Mouse (Mus musculus) myocyte (in vitro differentiated cells): ENCODE data around the gene C1s1.

Experiments
- CEBPB ChIP-seq: IDR thresholded peaks from 2 replicates; pipeline ENCODE4 v1.6.1; 2011; ENCODE audit warnings: mild to moderate bottlenecking, moderate library complexity; ENCODE audit not compliant: poor library complexity, insufficient read depth, severe bottlenecking
- E2F4 ChIP-seq: IDR thresholded peaks from one replicate; pipeline ENCODE4 v1.6.1; 2011; ENCODE audit warnings: mild to moderate bottlenecking, control low read depth, moderate library complexity; ENCODE audit not compliant: insufficient read depth
- MAX ChIP-seq: IDR thresholded peaks from one replicate; pipeline ENCODE4 v1.6.1; 2011; ENCODE audit warnings: low read depth, mild to moderate bottlenecking, control low read depth
- MYOD1 ChIP-seq, 3 experiments: IDR thresholded peaks; one replicate each; pipeline ENCODE4 v1.6.1; 2011; ENCODE audit warnings: control low read depth in 2 of 3, low read depth in 2 of 3, mild to moderate bottlenecking in 2 of 3, moderate library complexity in 1 of 3; ENCODE audit not compliant: insufficient read length in 2 of 3, control insufficient read depth in 1 of 3
- MYOG ChIP-seq, 3 experiments: IDR thresholded peaks; one replicate each; pipeline ENCODE4 v1.6.1; 2011; ENCODE audit warnings: control low read depth in 2 of 3, low read depth in 2 of 3, mild to moderate bottlenecking in 2 of 3; ENCODE audit not compliant: insufficient read length in 2 of 3, control insufficient read depth in 1 of 3, insufficient read depth in 1 of 3
- POLR2A ChIP-seq: IDR thresholded peaks from one replicate; pipeline ENCODE4 v1.6.1; 2011; ENCODE audit warnings: low read depth, mild to moderate bottlenecking, control low read depth, moderate library complexity; ENCODE audit not compliant: insufficient read length
- POLR2AphosphoS2 ChIP-seq: IDR thresholded peaks from one replicate; pipeline ENCODE4 v1.6.1; 2011; ENCODE audit warnings: low read depth, control low read depth; ENCODE audit not compliant: insufficient read length
- SRF ChIP-seq: IDR thresholded peaks from one replicate; pipeline ENCODE4 v1.6.1; 2011; ENCODE audit warnings: low read depth; ENCODE audit not compliant: control insufficient read depth, insufficient read length
- TCF12 ChIP-seq: IDR thresholded peaks from one replicate; pipeline ENCODE4 v1.6.1; 2011; ENCODE audit warnings: mild to moderate bottlenecking, control low read depth; ENCODE audit not compliant: poor library complexity, insufficient read depth, severe bottlenecking
- USF1 ChIP-seq: IDR thresholded peaks from one replicate; pipeline ENCODE4 v1.6.1; 2011; ENCODE audit warnings: low read depth, mild to moderate bottlenecking, control low read depth, moderate library complexity

- TF ChIP-seq USF1 (no peak), POLR2A (no peak), CEBPB (no peak), POLR2AphosphoS2 (no peak), MYOG (IDR thresholded peaks at IDR 0.05; ENCODE audit: control insufficient read depth in 1 of 3, insufficient read depth in 1 of 3, insufficient read length in 2 of 3, low read depth in 2 of 3) (no peak), TCF12 (no peak), MYOD1 (IDR thresholded peaks at IDR 0.05; ENCODE audit: control insufficient read depth in 1 of 3, insufficient read length in 2 of 3, low read depth in 2 of 3) (no peak), SRF (no peak), E2F4 (no peak), MAX (no peak)
Observed at GRCm38 (mm10) chr6:124531077-124531476, 11.1 kb downstream of the C1s1 start.
